In genomic region chr1:135813071-135813470, GRCm38 (mm10) we compare ENCODE assay signal across 16 mouse cellular contexts. TPM values are rescaled to one million over a fixed set of nuclear protein-coding genes. Genes with fewer than 3 reads are reported as not detected.
A peak's percentile ranks its signal among the peaks of the same experiment; 100 is the strongest.
DNase-seq lines count a peak whose midpoint lies in the region; ATAC-seq and TF ChIP-seq lines count a peak whose summit lies in the region.
"Had no signal": no experiment of that assay in that cellular context is flagged by ENCODE, and none has a peak within 500 bp of the region (broad histone marks: within the 10 kb centered on the region; RNA-seq: fewer than 3 reads in every experiment).

No protein-coding gene starts in this region.

- no peaks in the 10 kb centered on the region for H3K9me3 ChIP-seq in heart, embryonic 11.5 days (replicated peaks; ENCODE audit: control insufficient read depth, low read length)
- no peaks in the 10 kb centered on the region for H3K9me3 ChIP-seq in limb, embryonic 15.5 days
- H3K9me3 ChIP-seq: liver, embryonic 12.5 days; lung, embryonic 15.5 days; midbrain, embryonic 13.5 days had no signal

- peaks cover 30% of the 10 kb centered on the region for H3K4me1 ChIP-seq in heart, embryonic 11.5 days (ENCODE audit: control insufficient read depth, insufficient read depth, low read length)
- peaks cover 10% of the 10 kb centered on the region for H3K4me1 ChIP-seq in limb, embryonic 15.5 days

- H3K4me3 ChIP-seq in heart, embryonic 11.5 days (ENCODE audit: low read depth, low read length) = no peak overlapping the region
- H3K4me3 ChIP-seq in limb, embryonic 15.5 days = no peak overlapping the region
- H3K4me3 ChIP-seq: liver, embryonic 12.5 days; lung, embryonic 15.5 days; midbrain, embryonic 13.5 days had no signal

- TF ChIP-seq CTCF in brain, embryonic 14.5 days (IDR thresholded peaks at IDR 0.05; ENCODE audit: borderline replicate concordance, extremely low read depth, insufficient read depth, insufficient read length) = no peak

- TF ChIP-seq POLR2A in brain, embryonic 14.5 days (IDR thresholded peaks at IDR 0.05; ENCODE audit: borderline replicate concordance, extremely low read depth, insufficient read depth, insufficient read length, poor library complexity, severe bottlenecking) = no peak

- peak overlapping the region; percentile 23 for H3K4me2 ChIP-seq in heart, embryonic 11.5 days
- H3K4me2 ChIP-seq in limb, embryonic 15.5 days = no peak overlapping the region
- H3K4me2 ChIP-seq: liver, embryonic 12.5 days; lung, embryonic 15.5 days; midbrain, embryonic 13.5 days had no signal

- no peak for DNase-seq in heart, postnatal 4 days
- DNase-seq in kidney, adult 11 months = peak; percentile 49
- no peak for DNase-seq in kidney, postnatal 14 days
- DNase-seq in brain, embryonic 14.5 days (ENCODE audit: low read depth) = peak; percentile 55
- no peak for DNase-seq in thymus, postnatal 0 days (ENCODE audit: low spot score)
- no peak for DNase-seq in adrenal gland, adult 18-20 months (ENCODE audit: low spot score in 2 of 2)
- DNase-seq: B cell, adult 2 months; cerebellum, adult 8-10 months; embryo, embryonic 11 days; heart, postnatal 36 days had no signal

- H3K36me3 ChIP-seq in heart, embryonic 11.5 days (ENCODE audit: control insufficient read depth, insufficient read depth, low read length) = peaks cover 7% of the 10 kb centered on the region; the same call in 1 of the 2 replicates
- no peaks in the 10 kb centered on the region for H3K36me3 ChIP-seq in limb, embryonic 15.5 days
- H3K36me3 ChIP-seq: liver, embryonic 12.5 days; lung, embryonic 15.5 days; midbrain, embryonic 13.5 days had no signal

- H3K27ac ChIP-seq in heart, embryonic 11.5 days (ENCODE audit: low read depth, low read length) = peak overlapping the region; percentile 78
- H3K27ac ChIP-seq in limb, embryonic 15.5 days = peak overlapping the region; percentile 77
- H3K27ac ChIP-seq: liver, embryonic 12.5 days; lung, embryonic 15.5 days; midbrain, embryonic 13.5 days had no signal

- 57% methylated on average over 4 of the region's 4 CpGs for WGBS in heart, embryonic 11.5 days (ENCODE audit: insufficient replicate concordance)
- WGBS in limb, embryonic 15.5 days = 57% methylated on average over 4 of the region's 4 CpGs

- peaks cover 7% of the 10 kb centered on the region; the same call in 1 of the 2 replicates for H3K27me3 ChIP-seq in heart, embryonic 11.5 days (ENCODE audit: control insufficient read depth, insufficient read depth, low read length)
- H3K27me3 ChIP-seq in limb, embryonic 15.5 days = peaks cover 22% of the 10 kb centered on the region

- peak overlapping the region; percentile 29; the same call in 1 of the 2 replicates for H3K9ac ChIP-seq in heart, embryonic 11.5 days (ENCODE audit: low read depth, low read length)
- no peak overlapping the region for H3K9ac ChIP-seq in limb, embryonic 15.5 days
- H3K9ac ChIP-seq: liver, embryonic 12.5 days; lung, embryonic 15.5 days; midbrain, embryonic 13.5 days had no signal

- ATAC-seq in heart, embryonic 11.5 days (replicated peaks; ENCODE audit: insufficient number of reproducible peaks, low FRiP score, low TSS enrichment) = 0 out of 2 replicates have a peak, but pooled peaks have one; percentile 12
- no peak for ATAC-seq in limb, embryonic 15.5 days (ENCODE audit: insufficient number of reproducible peaks, low FRiP score, low TSS enrichment, low read depth)
- ATAC-seq: liver, embryonic 12.5 days; midbrain, embryonic 13.5 days had no signal

RNA-seq across cellular contexts. Expression of gene Lad1, which starts 5.3 kb away (rescaled TPM):
- 2.3 and 3.1 TPM in 2 replicates for polyA plus RNA-seq in heart, embryonic 11.5 days (2014; fragmentation: Nextera tagmentation; extraction: Ambion mirVana)
- 10 to 100 TPM in 1 of 2 experiments, 1 to 10 TPM in 1; 7.3 to 10.3 TPM for total RNA-seq in heart, postnatal 4 days (2021)
- 0.81 and 0.93 TPM in 2 replicates for polyA plus RNA-seq in brain, embryonic 14.5 days (2012; rRNA removed)
- 63.8 and 67.8 TPM in 2 replicates for polyA plus RNA-seq in limb, embryonic 15.5 days (2015; fragmentation: Nextera tagmentation; extraction: Ambion mirVana)
- 12.1 and 12.5 TPM in 2 replicates for polyA plus RNA-seq in thymus, postnatal 0 days (2015; fragmentation: Nextera tagmentation; extraction: Ambion mirVana)
- total RNA-seq in adrenal gland, adult 18-20 months (2021) = under 1 TPM in 1 of 2 experiments, not detected in 1; 0.33 TPM
- total RNA-seq: gastrocnemius, adult 8-10 months had no signal

RNA-seq across cellular contexts. Expression of gene Tnnt2, which starts 23.1 kb away (rescaled TPM):
- 3,916 and 3,947 TPM in 2 replicates for polyA plus RNA-seq in heart, embryonic 11.5 days (2014; fragmentation: Nextera tagmentation; extraction: Ambion mirVana)
- total RNA-seq in heart, postnatal 4 days (2021) = 1,000 to 10,000 TPM; 6,684 to 7,230 TPM
- polyA plus RNA-seq in brain, embryonic 14.5 days (2012; rRNA removed) = 0.71 and 1.0 TPM in 2 replicates
- 87.0 and 226 TPM in 2 replicates for polyA plus RNA-seq in limb, embryonic 15.5 days (2015; fragmentation: Nextera tagmentation; extraction: Ambion mirVana)
- polyA plus RNA-seq in thymus, postnatal 0 days (2015; fragmentation: Nextera tagmentation; extraction: Ambion mirVana) = 3.2 and 3.6 TPM in 2 replicates
- total RNA-seq in adrenal gland, adult 18-20 months (2021) = 1 to 10 TPM; 1.3 to 2.2 TPM

RNA-seq across cellular contexts. Expression of gene Tnni1, which starts 33.8 kb away (rescaled TPM):
- 3,442 and 3,640 TPM in 2 replicates for polyA plus RNA-seq in heart, embryonic 11.5 days (2014; fragmentation: Nextera tagmentation; extraction: Ambion mirVana)
- total RNA-seq in heart, postnatal 4 days (2021) = 1,000 to 10,000 TPM; 2,021 to 2,289 TPM
- polyA plus RNA-seq in brain, embryonic 14.5 days (2012; rRNA removed) = 2.6 and 3.1 TPM in 2 replicates
- polyA plus RNA-seq in limb, embryonic 15.5 days (2015; fragmentation: Nextera tagmentation; extraction: Ambion mirVana) = 231 and 577 TPM in 2 replicates
- 7.5 and 7.9 TPM in 2 replicates for polyA plus RNA-seq in thymus, postnatal 0 days (2015; fragmentation: Nextera tagmentation; extraction: Ambion mirVana)
- under 1 TPM in 1 of 2 experiments, not detected in 1; 0.26 TPM for total RNA-seq in adrenal gland, adult 18-20 months (2021)

RNA-seq across cellular contexts. Expression of gene Phlda3, which starts 47.2 kb away (rescaled TPM):
- 61.5 and 68.1 TPM in 2 replicates for polyA plus RNA-seq in heart, embryonic 11.5 days (2014; fragmentation: Nextera tagmentation; extraction: Ambion mirVana)
- 10 to 100 TPM; 40.7 to 43.8 TPM for total RNA-seq in heart, postnatal 4 days (2021)
- polyA plus RNA-seq in brain, embryonic 14.5 days (2012; rRNA removed) = 18.6 and 20.1 TPM in 2 replicates
- polyA plus RNA-seq in limb, embryonic 15.5 days (2015; fragmentation: Nextera tagmentation; extraction: Ambion mirVana) = 96.2 and 105 TPM in 2 replicates
- polyA plus RNA-seq in thymus, postnatal 0 days (2015; fragmentation: Nextera tagmentation; extraction: Ambion mirVana) = 46.0 and 46.5 TPM in 2 replicates
- total RNA-seq in adrenal gland, adult 18-20 months (2021) = 100 to 1,000 TPM in 1 of 2 experiments, 10 to 100 TPM in 1; 35.0 to 166 TPM

Comparison
In these comparisons a context has a peak if more than half of its experiments do, and no peak if none do; other contexts are left out.
1. DNase-seq: peak in kidney, adult 11 months (single experiment) and brain, embryonic 14.5 days (single experiment); none in heart, postnatal 4 days (single experiment), kidney, postnatal 14 days (single experiment), thymus, postnatal 0 days (single experiment) and adrenal gland, adult 18-20 months (0 of 2).
2. RNA of gene Tnnt2, which starts 23.1 kb away (polyA plus RNA-seq): 3,916 to 3,947 TPM in heart, embryonic 11.5 days; 87.0 to 226 TPM in limb, embryonic 15.5 days, 3.2 to 3.6 TPM in thymus, postnatal 0 days and 0.71 to 1.0 TPM in brain, embryonic 14.5 days; every median in the first group is over 10 times any median in the second.
3. RNA of gene Tnni1, which starts 33.8 kb away (polyA plus RNA-seq): 3,442 to 3,640 TPM in heart, embryonic 11.5 days and 231 to 577 TPM in limb, embryonic 15.5 days; 7.5 to 7.9 TPM in thymus, postnatal 0 days and 2.6 to 3.1 TPM in brain, embryonic 14.5 days; every median in the first group is over 10 times any median in the second.